Mouse (Mus musculus): ENCODE results near the gene Amfr. TPM values are rescaled to one million over a fixed set of nuclear protein-coding genes. Genes with fewer than 3 reads are reported as not detected.

Amfr gene
- total and polyA plus RNA-seq, 3 experiments, result 80.1 to 292 (median 90.0) TPM

DNA sequence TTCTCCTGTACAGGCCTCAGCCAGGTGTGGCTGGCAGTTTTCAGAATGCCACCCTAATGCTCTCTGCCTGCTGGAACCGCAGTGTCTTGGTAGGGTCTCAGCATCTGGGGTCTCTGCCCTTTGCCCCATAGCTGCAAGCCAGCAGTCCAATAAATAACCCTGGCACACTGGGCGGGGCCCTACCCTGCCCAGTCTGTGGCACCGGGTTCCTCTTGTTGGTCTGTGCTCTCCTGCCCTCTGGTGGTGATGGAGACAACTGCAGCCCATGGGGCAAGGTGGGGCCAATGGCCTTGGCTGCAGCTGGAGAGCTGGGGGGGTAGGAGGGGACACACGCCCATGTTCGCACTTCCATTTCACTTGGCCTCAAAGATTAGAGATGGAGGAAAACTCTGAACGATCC is 79.8 kb downstream of the Amfr start:
- Histone ChIP-seq H3K4me3 (ENCODE audit: control insufficient read depth in 1 of 2, insufficient read depth in 1 of 2, low read depth in 2 of 2, low read length in 2 of 2) (no peak overlapping the region), H3K27ac (ENCODE audit: control insufficient read depth, low read depth, low read length) (no peak overlapping the region), H3K4me1 (ENCODE audit: control insufficient read depth in 1 of 2, insufficient read depth in 2 of 2, low read length in 2 of 2) (no peaks in the 10 kb centered on the region), H3K79me2 (ENCODE audit: control insufficient read depth, insufficient read depth, low read length, poor library complexity) (no peaks in the 10 kb centered on the region), H3K36me3 (ENCODE audit: control insufficient read depth in 1 of 2, insufficient read depth in 2 of 2, low read length in 2 of 2) (no peaks in the 10 kb centered on the region), H3K9me3 (replicated peaks; ENCODE audit: insufficient read depth, low read length) (no peaks in the 10 kb centered on the region), H3K9ac (ENCODE audit: control insufficient read depth, low read depth, low read length, poor library complexity, severe bottlenecking) (no peak overlapping the region), H3K27me3 (ENCODE audit: control insufficient read depth in 1 of 2, insufficient read depth in 2 of 2, low read length in 2 of 2) (no peaks in the 10 kb centered on the region)
- TF ChIP-seq SMC3 (IDR thresholded peaks at IDR 0.05; ENCODE audit: low read depth, low read length) (peak; percentile 65), CTCF (IDR thresholded peaks at IDR 0.05 in 2 of 3, conservative IDR thresholded peaks at IDR 0.05 in 1 of 3; ENCODE audit: control insufficient read depth in 1 of 3, insufficient read depth in 1 of 3, low read depth in 2 of 3, low read length in 3 of 3, poor library complexity in 1 of 3, severe bottlenecking in 1 of 3) (peak; percentile 62 to 84 (median 75); a peak in 5 of 6 replicates), ZC3H11A (IDR thresholded peaks at IDR 0.05; ENCODE audit: low read depth, low read length) (peak; percentile 41; the same call in 1 of the 2 replicates), TBP (IDR thresholded peaks at IDR 0.05; ENCODE audit: low read depth, low read length) (no peak), RAD21 (IDR thresholded peaks at IDR 0.05; ENCODE audit: low read depth, low read length) (peak; percentile 55)
- DNase-seq (ENCODE audit: low read depth, low spot score), result peak; percentile 47

- H3K36me3 ChIP-seq (ENCODE audit: control insufficient read depth in 1 of 2, insufficient read depth in 2 of 2, low read length in 2 of 2), result no peaks in the 10 kb centered on the region
These were observed 81.3 kb downstream of the Amfr start for GRCm38 (mm10) chr8:93931336-93931735.

DNA sequence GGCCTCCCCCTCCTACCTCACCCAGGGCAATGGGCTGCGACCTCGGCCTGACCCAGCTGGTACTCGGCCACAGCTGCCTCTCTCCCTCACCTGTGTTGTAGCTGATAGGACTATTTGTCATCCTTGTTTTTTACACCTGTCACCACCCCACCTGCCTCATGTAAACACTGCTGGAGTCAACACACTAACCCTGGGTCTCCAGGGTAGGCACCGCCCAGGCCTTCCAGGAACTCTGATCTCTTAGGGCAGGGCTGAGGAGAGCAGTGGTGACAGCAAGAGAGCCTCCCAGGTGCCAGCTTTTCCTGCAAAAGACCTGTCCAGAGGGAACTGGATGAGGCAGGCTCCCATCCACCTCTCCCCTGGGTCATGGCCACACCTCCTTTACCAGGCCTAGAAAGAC is 83.4 kb downstream of the Amfr start:
- Histone ChIP-seq H3K9me3 (replicated peaks; ENCODE audit: insufficient read depth, low read length) (no peaks in the 10 kb centered on the region), H3K36me3 (ENCODE audit: control insufficient read depth in 1 of 2, insufficient read depth in 2 of 2, low read length in 2 of 2) (no peaks in the 10 kb centered on the region), H3K27me3 (ENCODE audit: control insufficient read depth in 1 of 2, insufficient read depth in 2 of 2, low read length in 2 of 2) (no peaks in the 10 kb centered on the region), H3K79me2 (ENCODE audit: control insufficient read depth, insufficient read depth, low read length, poor library complexity) (no peaks in the 10 kb centered on the region), H3K4me1 (ENCODE audit: control insufficient read depth in 1 of 2, insufficient read depth in 2 of 2, low read length in 2 of 2) (no peaks in the 10 kb centered on the region), H3K4me3 (ENCODE audit: control insufficient read depth in 1 of 2, insufficient read depth in 1 of 2, low read depth in 2 of 2, low read length in 2 of 2) (no peak overlapping the region), H3K9ac (ENCODE audit: control insufficient read depth, low read depth, low read length, poor library complexity, severe bottlenecking) (no peak overlapping the region), H3K27ac (ENCODE audit: control insufficient read depth, low read depth, low read length) (no peak overlapping the region)
- TF ChIP-seq MAFK (IDR thresholded peaks at IDR 0.05; ENCODE audit: borderline replicate concordance, low read depth, low read length) (no peak), TCF12 (IDR thresholded peaks at IDR 0.05; ENCODE audit: low read depth, low read length) (no peak), MAX (IDR thresholded peaks at IDR 0.05; ENCODE audit: low read length) (no peak), CTCF (IDR thresholded peaks at IDR 0.05 in 2 of 3, conservative IDR thresholded peaks at IDR 0.05 in 1 of 3; ENCODE audit: control insufficient read depth in 1 of 3, insufficient read depth in 1 of 3, low read depth in 2 of 3, low read length in 3 of 3, poor library complexity in 1 of 3, severe bottlenecking in 1 of 3) (no peak), GABPA (IDR thresholded peaks at IDR 0.05; ENCODE audit: low read depth, low read length) (no peak), MYC (IDR thresholded peaks at IDR 0.05; ENCODE audit: low read depth, low read length) (no peak)
- DNase-seq (ENCODE audit: low read depth, low spot score), result no peak

More at GRCm38 (mm10) chr8:93931336-93931735, 81.3 kb downstream of the Amfr start:
- H3K9ac ChIP-seq (ENCODE audit: control insufficient read depth, low read depth, low read length, poor library complexity, severe bottlenecking), result no peak overlapping the region
- no peak for TF ChIP-seq POLR2AphosphoS2 (IDR thresholded peaks at IDR 0.05; ENCODE audit: low read length)
- no peak for TF ChIP-seq RAD21 (IDR thresholded peaks at IDR 0.05; ENCODE audit: low read depth, low read length)
- TF ChIP-seq SIN3A (IDR thresholded peaks at IDR 0.05; ENCODE audit: low read length), result no peak
- no peak for TF ChIP-seq ZC3H11A (IDR thresholded peaks at IDR 0.05; ENCODE audit: low read depth, low read length)
- no peak for TF ChIP-seq TBP (IDR thresholded peaks at IDR 0.05; ENCODE audit: low read depth, low read length)
- no peak for DNase-seq (ENCODE audit: low read depth, low spot score)
- H3K4me1 ChIP-seq (ENCODE audit: control insufficient read depth in 1 of 2, insufficient read depth in 2 of 2, low read length in 2 of 2), result no peaks in the 10 kb centered on the region
- H3K27ac ChIP-seq (ENCODE audit: control insufficient read depth, low read depth, low read length), result no peak overlapping the region
- H3K4me3 ChIP-seq (ENCODE audit: control insufficient read depth in 1 of 2, insufficient read depth in 1 of 2, low read depth in 2 of 2, low read length in 2 of 2), result no peak overlapping the region
- H3K9me3 ChIP-seq (replicated peaks; ENCODE audit: insufficient read depth, low read length), result no peaks in the 10 kb centered on the region
- H3K79me2 ChIP-seq (ENCODE audit: control insufficient read depth, insufficient read depth, low read length, poor library complexity), result no peaks in the 10 kb centered on the region
- H3K27me3 ChIP-seq (ENCODE audit: control insufficient read depth in 1 of 2, insufficient read depth in 2 of 2, low read length in 2 of 2), result no peaks in the 10 kb centered on the region

Data from MEL (cell line).